Comparison of ENCODE assay signal across 8 mouse cellular contexts in genomic region chr7:80849710-80850109, GRCm38 (mm10). TPM values are rescaled to one million over a fixed set of nuclear protein-coding genes. Genes with fewer than 3 reads are reported as not detected.
A peak's percentile ranks its signal among the peaks of the same experiment; 100 is the strongest.
DNase-seq lines count a peak whose midpoint lies in the region; ATAC-seq and TF ChIP-seq lines count a peak whose summit lies in the region.

No protein-coding gene starts in this region.

- no peak overlapping the region for H3K4me3 ChIP-seq in G1E (ENCODE audit: low read depth, low read length)
- H3K4me3 ChIP-seq in heart, embryonic 11.5 days (ENCODE audit: low read depth, low read length): no peak overlapping the region
- H3K4me3 ChIP-seq in midbrain, embryonic 15.5 days: no peak overlapping the region

- H3K9ac ChIP-seq in heart, embryonic 11.5 days (ENCODE audit: low read depth, low read length): no peak overlapping the region
- H3K9ac ChIP-seq in midbrain, embryonic 15.5 days: no peak overlapping the region

- H3K27ac ChIP-seq in heart, embryonic 11.5 days (ENCODE audit: low read depth, low read length): no peak overlapping the region
- no peak overlapping the region for H3K27ac ChIP-seq in midbrain, embryonic 15.5 days

- peaks cover 6% of the 10 kb centered on the region for H3K4me1 ChIP-seq in G1E (ENCODE audit: insufficient read depth, low read depth, low read length)
- H3K4me1 ChIP-seq in heart, embryonic 11.5 days (ENCODE audit: control insufficient read depth, insufficient read depth, low read length): peaks cover 6% of the 10 kb centered on the region
- H3K4me1 ChIP-seq in midbrain, embryonic 15.5 days: no peaks in the 10 kb centered on the region

- peak; percentile 94 for TF ChIP-seq CTCF in G1E (IDR thresholded peaks at IDR 0.05; ENCODE audit: low read depth, low read length)

- no peak; the same call in 1 of the 2 replicates for ATAC-seq in G1E (ENCODE audit: extremely low read depth, insufficient number of reproducible peaks, low FRiP score, poor library complexity, severe bottlenecking)
- ATAC-seq in heart, embryonic 11.5 days (replicated peaks; ENCODE audit: insufficient number of reproducible peaks, low FRiP score, low TSS enrichment): no peak
- 0 out of 2 replicates have a peak, but pooled peaks have one; percentile 45 for ATAC-seq in midbrain, embryonic 15.5 days (replicated peaks)

- peaks cover 9% of the 10 kb centered on the region for H3K27me3 ChIP-seq in G1E (ENCODE audit: insufficient read depth, low read length)
- no peaks in the 10 kb centered on the region for H3K27me3 ChIP-seq in heart, embryonic 11.5 days (ENCODE audit: control insufficient read depth, insufficient read depth, low read length)
- H3K27me3 ChIP-seq in midbrain, embryonic 15.5 days (replicated peaks): no peaks in the 10 kb centered on the region

- peaks cover 4% of the 10 kb centered on the region for H3K9me3 ChIP-seq in G1E (replicated peaks)
- H3K9me3 ChIP-seq in heart, embryonic 11.5 days (replicated peaks; ENCODE audit: control insufficient read depth, low read length): no peaks in the 10 kb centered on the region
- H3K9me3 ChIP-seq in midbrain, embryonic 15.5 days: no peaks in the 10 kb centered on the region

- DNase-seq in layer of hippocampus, adult 18-20 months (ENCODE audit: low spot score in 2 of 2): peak; percentile 41 to 59
- no peak for DNase-seq in layer of hippocampus, adult 9-11 months
- DNase-seq in G1E (ENCODE audit: low spot score): peak; percentile 68
- DNase-seq in cerebellum, postnatal 36 days: peak; percentile 31 to 39
- peak; percentile 48 to 68 for DNase-seq in kidney, postnatal 25 days
- no peak for DNase-seq in layer of hippocampus, adult 8-10 months (ENCODE audit: low spot score in 2 of 2)

- no peaks in the 10 kb centered on the region for H3K36me3 ChIP-seq in G1E (replicated peaks)
- H3K36me3 ChIP-seq in heart, embryonic 11.5 days (ENCODE audit: control insufficient read depth, insufficient read depth, low read length): no peaks in the 10 kb centered on the region
- H3K36me3 ChIP-seq in midbrain, embryonic 15.5 days (replicated peaks): no peaks in the 10 kb centered on the region

- peak overlapping the region; percentile 18; the same call in 1 of the 2 replicates for H3K4me2 ChIP-seq in heart, embryonic 11.5 days
- H3K4me2 ChIP-seq in midbrain, embryonic 15.5 days: no peak overlapping the region

- WGBS in heart, embryonic 11.5 days (ENCODE audit: insufficient replicate concordance): 19% methylated on average over 4 of the region's 4 CpGs
- 27% methylated on average over 4 of the region's 4 CpGs for WGBS in midbrain, embryonic 15.5 days

RNA-seq across cellular contexts. Expression of gene Zscan2, which starts 11.0 kb away (rescaled TPM):
- total RNA-seq in layer of hippocampus, adult 18-20 months (2021): 10 to 100 TPM; 14.7 to 16.3 TPM
- total RNA-seq in G1E (2014; fragmentation: Nextera tagmentation) (4.6 and 5.3 TPM in 2 replicates), G1E (2017) (1.7 and 1.8 TPM in 2 replicates)
- 4.4 and 4.7 TPM in 2 replicates for polyA plus RNA-seq in G1E (2012)
- 1.8 and 2.3 TPM in 2 replicates for polyA plus RNA-seq in heart, embryonic 11.5 days (2014; fragmentation: Nextera tagmentation; extraction: Ambion mirVana)
- 4.8 and 4.9 TPM in 2 replicates for polyA plus RNA-seq in midbrain, embryonic 15.5 days (2015; fragmentation: Nextera tagmentation; extraction: Ambion mirVana)
- 10 to 100 TPM; 11.8 to 15.0 (median 13.5) TPM for total RNA-seq in layer of hippocampus, adult 8-10 months (2022)

RNA-seq across cellular contexts. Expression of gene Iqgap1, which starts 23.9 kb away (rescaled TPM):
- 10 to 100 TPM; 18.1 TPM for total RNA-seq in layer of hippocampus, adult 18-20 months (2021)
- 165 and 179 TPM in 2 replicates for total RNA-seq in G1E (2014; fragmentation: Nextera tagmentation)
- 153 and 174 TPM in 2 replicates for total RNA-seq in G1E (2017)
- 16.3 and 22.0 TPM in 2 replicates for polyA plus RNA-seq in G1E (2012)
- 33.5 and 35.9 TPM in 2 replicates for polyA plus RNA-seq in heart, embryonic 11.5 days (2014; fragmentation: Nextera tagmentation; extraction: Ambion mirVana)
- polyA plus RNA-seq in midbrain, embryonic 15.5 days (2015; fragmentation: Nextera tagmentation; extraction: Ambion mirVana): 22.0 and 22.1 TPM in 2 replicates
- total RNA-seq in layer of hippocampus, adult 8-10 months (2022): 10 to 100 TPM; 26.3 to 29.4 (median 26.8) TPM

RNA-seq across cellular contexts. Expression of gene Wdr73, which starts 51.4 kb away (rescaled TPM):
- total RNA-seq in layer of hippocampus, adult 18-20 months (2021): 10 to 100 TPM; 27.2 to 31.5 TPM
- total RNA-seq in G1E (2014; fragmentation: Nextera tagmentation) (13.2 and 14.4 TPM in 2 replicates), G1E (2017) (31.1 and 35.0 TPM in 2 replicates)
- 17.7 and 19.0 TPM in 2 replicates for polyA plus RNA-seq in G1E (2012)
- 21.6 and 24.2 TPM in 2 replicates for polyA plus RNA-seq in heart, embryonic 11.5 days (2014; fragmentation: Nextera tagmentation; extraction: Ambion mirVana)
- 38.5 and 40.3 TPM in 2 replicates for polyA plus RNA-seq in midbrain, embryonic 15.5 days (2015; fragmentation: Nextera tagmentation; extraction: Ambion mirVana)
- total RNA-seq in layer of hippocampus, adult 8-10 months (2022): 10 to 100 TPM; 26.9 to 36.3 (median 30.5) TPM

RNA-seq across cellular contexts. Expression of gene Nmb, which starts 55.2 kb away (rescaled TPM):
- 10 to 100 TPM in 1 of 2 experiments, 1 to 10 TPM in 1; 10.0 to 10.6 TPM for total RNA-seq in layer of hippocampus, adult 18-20 months (2021)
- total RNA-seq in G1E (2014; fragmentation: Nextera tagmentation) (1.5 and 1.6 TPM in 2 replicates), G1E (2017) (1.4 and 2.6 TPM in 2 replicates)
- 0.93 and 1.1 TPM in 2 replicates for polyA plus RNA-seq in G1E (2012)
- polyA plus RNA-seq in heart, embryonic 11.5 days (2014; fragmentation: Nextera tagmentation; extraction: Ambion mirVana): 4.7 and 4.9 TPM in 2 replicates
- polyA plus RNA-seq in midbrain, embryonic 15.5 days (2015; fragmentation: Nextera tagmentation; extraction: Ambion mirVana): 5.2 and 7.2 TPM in 2 replicates
- total RNA-seq in layer of hippocampus, adult 8-10 months (2022): 10 to 100 TPM in 1 of 4 experiments, 1 to 10 TPM in 3; 8.3 to 12.2 (median 9.2) TPM

Comparison
In these comparisons a context has a peak if more than half of its experiments do, and no peak if none do; other contexts are left out.
1. DNase-seq: peak in layer of hippocampus, adult 18-20 months (2 of 2), G1E (single experiment), cerebellum, postnatal 36 days (2 of 2) and kidney, postnatal 25 days (2 of 2); none in layer of hippocampus, adult 9-11 months (single experiment) and layer of hippocampus, adult 8-10 months (0 of 2).
2. RNA of gene Iqgap1, which starts 23.9 kb away (total RNA-seq): 153 to 179 TPM in G1E; 26.3 to 29.4 TPM in layer of hippocampus, adult 8-10 months and 18.1 TPM in layer of hippocampus, adult 18-20 months; every median in the first group is over 4 times any median in the second.